Mouse (Mus musculus): ENCODE data around the gene Rhoa.
"Not testable (repeated sequence)": the region's sequence is repeated elsewhere in the genome, so short reads cannot be mapped to it uniquely, and the experiment has no call there.

The Rhoa gene

DNA sequence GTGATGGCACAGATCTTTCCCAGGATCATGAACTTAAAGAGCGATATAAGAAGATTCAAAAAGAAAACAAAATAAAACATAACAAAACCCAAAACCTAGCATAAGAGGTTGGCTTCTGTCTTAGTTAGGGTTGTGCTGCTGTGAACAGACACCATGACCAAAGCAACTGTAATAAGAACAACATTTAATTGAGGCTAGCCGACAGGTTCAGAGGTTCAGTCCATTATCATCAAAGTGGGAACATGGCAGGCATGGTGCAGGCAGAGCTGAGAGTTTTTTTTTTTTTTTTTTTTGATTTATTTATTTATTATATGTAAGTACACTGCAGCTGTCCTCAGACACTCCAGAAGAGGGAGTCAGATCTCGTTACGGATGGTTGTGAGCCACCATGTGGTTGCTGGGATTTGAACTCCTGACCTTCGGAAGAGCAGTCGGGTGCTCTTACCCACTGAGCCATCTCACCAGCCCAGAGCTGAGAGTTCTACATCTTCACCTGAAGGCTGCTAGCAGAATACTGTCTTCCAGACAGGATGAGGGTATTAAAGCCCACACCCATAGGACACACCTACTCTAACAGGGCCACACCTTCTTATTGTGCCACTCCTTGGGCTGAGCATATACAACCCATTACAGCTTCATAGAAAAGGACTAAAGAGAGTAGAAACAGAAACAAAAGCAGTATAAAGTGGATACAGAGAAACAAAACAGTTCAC is 18.2 kb upstream of the Rhoa start:
- peak; percentile 86 for DNase-seq (ENCODE audit: low read depth, low spot score)

GRCm38 (mm10) chr9:108289347-108289746 is 16.6 kb upstream of the Rhoa start:
- DNase-seq (ENCODE audit: low read depth, low spot score) = no peak

GRCm38 (mm10) chr9:108290016-108290750 is 15.7 kb upstream of the Rhoa start, which contains the start of gene Nicn1:
Nicn1 (plus strand) TSS chr9:108290429.
- DNase-seq (ENCODE audit: low read depth, low spot score) = peak; percentile 98

DNA sequence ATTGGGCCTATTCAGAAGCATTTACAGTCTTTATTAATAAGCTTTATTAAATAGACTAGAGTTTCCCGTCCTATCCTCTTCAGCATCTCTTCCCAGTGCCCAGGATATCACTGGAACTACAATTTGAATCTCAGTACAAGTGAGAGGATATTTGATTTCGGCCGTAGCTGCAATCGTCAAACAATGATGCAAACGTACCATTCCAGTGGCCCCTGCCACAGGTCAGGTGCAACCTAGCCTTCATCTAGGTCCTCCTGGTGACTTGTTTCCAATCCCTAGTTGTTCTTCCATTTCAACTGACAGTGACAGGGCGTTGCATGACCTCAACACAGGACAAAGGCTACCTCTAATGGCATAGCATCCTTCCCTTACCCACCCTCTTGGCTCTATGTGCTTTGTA is 15.2 kb upstream of the Rhoa start:
- no peak for DNase-seq (ENCODE audit: low read depth, low spot score)

- DNase-seq (ENCODE audit: low read depth, low spot score) = peak; percentile 98
These were observed 9.2 kb upstream of the Rhoa start, which contains the start of gene Amt for GRCm38 (mm10) chr9:108296453-108297355. Amt (plus strand) TSS chr9:108296853.

DNA sequence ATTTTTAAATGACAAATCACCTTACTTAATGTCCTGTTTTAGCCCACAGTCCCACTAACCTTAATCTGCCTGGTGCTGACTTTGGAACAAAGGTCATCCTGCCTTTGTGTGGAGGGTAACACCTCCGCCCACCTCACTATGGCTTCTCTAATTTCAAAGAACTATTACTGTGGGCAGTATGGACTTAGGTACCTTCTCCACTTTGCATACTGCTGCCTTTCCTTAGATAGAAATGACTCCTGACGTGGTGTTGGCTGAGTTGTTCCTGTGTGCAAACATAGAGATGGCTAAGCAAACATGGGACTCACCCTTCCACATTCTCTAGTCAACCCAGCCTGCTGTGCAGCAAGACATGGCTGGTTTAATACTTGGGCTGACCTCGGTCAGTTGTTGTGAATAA is 4.1 kb upstream of the Rhoa start:
- peak; percentile 80 for DNase-seq (ENCODE audit: low read depth, low spot score)

- no peak for DNase-seq (ENCODE audit: low read depth, low spot score)
These were observed 1.2 kb upstream of the Rhoa start for GRCm38 (mm10) chr9:108304716-108305115.

GRCm38 (mm10) chr9:108305170-108305569 is 759 bp upstream of the Rhoa start:
- DNase-seq (ENCODE audit: low read depth, low spot score) = no peak

DNA sequence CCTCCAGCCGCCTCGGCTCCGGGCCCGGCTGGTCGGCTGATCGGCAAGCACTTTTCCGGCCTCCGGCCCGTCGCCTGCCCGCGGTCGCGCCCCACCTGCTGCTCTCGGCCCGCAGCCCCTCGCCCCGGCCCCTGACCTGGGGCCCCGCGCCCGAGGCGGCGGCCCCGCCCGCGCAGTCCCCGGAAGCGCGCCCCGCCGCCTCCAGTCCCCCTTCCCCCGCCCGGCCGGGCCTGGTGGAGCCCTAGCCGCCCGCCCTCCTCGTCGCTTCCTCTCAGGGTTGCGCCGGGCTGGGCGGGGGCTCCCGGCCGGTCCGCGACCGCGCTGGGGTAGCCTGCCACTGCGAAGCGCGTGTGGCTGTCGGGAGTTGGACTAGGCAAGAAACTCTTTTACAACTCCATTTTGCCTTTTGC is 647 bp downstream of the Rhoa start:
- DNase-seq (ENCODE audit: low read depth, low spot score) = peak; percentile 34

DNA sequence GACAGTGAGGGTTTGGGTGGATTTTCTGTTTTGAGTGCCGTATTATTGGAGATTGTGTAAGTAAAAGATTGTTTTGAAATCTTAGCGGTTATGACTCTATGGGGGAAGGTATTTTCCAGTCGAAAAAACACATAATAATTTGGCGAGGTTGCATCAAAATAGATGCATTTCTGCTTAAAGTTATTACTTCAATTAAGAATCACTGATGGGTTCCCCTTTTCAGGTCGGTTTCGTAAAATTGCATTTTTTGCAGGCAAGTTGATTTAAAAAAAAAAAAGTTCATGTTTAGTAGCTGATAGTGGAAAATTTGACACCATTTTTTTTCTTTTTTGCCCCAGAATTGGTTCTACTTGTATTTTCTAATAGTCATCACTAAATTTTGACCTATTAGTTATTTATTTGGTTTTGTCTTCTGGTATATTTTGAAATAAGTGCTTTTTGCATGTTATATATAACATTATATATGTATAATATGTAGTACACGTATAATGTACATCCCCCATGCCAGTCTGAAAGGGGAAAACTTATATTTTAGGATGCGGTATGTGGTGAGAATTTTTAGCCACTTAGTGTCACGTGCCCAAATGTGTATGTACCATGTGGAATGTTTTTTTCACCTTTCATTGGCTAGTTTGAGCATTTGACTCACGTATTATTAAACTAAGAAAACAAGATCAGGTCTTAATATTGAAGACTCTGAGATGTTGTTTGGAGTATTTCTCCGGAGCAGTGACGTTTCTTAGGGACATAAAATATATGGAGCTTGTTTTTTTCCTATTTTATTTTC is 1.3 kb downstream of the Rhoa start:
- no peak for DNase-seq (ENCODE audit: low read depth, low spot score)

DNA sequence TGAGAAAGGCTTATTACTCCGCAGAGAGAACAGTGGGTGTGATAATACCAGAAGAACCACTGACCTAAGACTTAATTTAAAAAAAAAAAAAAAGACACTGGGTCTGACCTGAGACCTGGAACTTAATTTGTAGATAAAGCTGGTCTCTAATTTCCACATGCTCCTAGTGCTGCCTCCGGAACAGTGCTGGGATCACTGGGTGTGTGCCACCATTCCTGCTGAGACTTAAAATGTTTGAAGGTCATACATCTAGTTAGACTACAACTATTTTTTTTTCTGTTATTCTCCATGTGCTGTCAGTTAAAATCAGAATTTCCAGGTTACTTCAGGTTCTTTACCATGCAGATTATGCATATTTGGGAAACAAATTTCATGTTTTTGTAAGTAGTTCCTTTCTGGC is 2.2 kb downstream of the Rhoa start:
- DNase-seq (ENCODE audit: low read depth, low spot score) = peak; percentile 51

- peak; percentile 38 for DNase-seq (ENCODE audit: low read depth, low spot score)
These were observed 11.6 kb downstream of the Rhoa start for GRCm38 (mm10) chr9:108317572-108317971.

DNA sequence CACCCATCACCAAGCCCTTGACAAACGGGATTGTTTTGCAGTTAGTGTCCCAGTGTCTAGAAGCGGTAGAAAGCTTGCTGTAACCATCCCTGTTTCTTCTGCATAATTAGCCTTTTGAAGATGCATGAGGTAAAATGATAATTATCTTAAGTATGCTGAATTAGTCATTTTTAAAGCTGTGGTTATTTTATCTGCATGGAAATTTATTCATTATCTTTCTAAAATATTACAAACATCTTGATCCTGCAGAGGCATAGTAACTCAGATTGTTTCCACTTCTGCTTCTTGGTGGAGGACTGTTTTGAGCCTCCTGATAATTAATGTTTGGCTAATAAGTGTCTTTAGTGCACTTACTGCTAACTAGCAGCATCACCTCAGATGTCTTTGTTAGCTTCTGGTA is 12.5 kb downstream of the Rhoa start:
- DNase-seq (ENCODE audit: low read depth, low spot score) = no peak

GRCm38 (mm10) chr9:108322054-108322453 is 16.1 kb downstream of the Rhoa start:
- not testable (repeated sequence) for DNase-seq (ENCODE audit: low read depth, low spot score)

DNA sequence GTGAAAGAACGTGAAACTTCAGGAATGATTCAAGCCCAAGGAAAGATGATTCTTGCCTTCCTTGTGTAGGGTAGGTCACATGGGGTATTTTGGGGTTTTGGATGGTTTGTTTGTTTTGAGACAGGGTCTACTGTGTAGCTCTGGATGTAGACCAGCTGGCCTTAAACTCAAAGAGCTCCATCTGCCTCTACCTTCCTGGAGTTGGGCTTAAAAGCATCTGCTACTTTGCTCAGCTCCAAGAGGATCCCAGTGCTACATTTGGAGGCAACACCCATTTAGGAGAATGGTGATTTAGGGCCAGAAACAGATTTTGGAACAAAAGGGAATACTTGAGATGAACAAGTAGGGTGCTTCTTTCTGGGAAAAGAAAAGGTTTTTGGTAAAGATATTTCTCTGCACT is 18.9 kb downstream of the Rhoa start:
- no peak for DNase-seq (ENCODE audit: low read depth, low spot score)

GRCm38 (mm10) chr9:108325811-108326210 is 19.9 kb downstream of the Rhoa start:
- no peak for DNase-seq (ENCODE audit: low read depth, low spot score)

- DNase-seq (ENCODE audit: low read depth, low spot score) = peak; percentile 53
These were observed 32.1 kb downstream of the Rhoa start for GRCm38 (mm10) chr9:108337848-108338550.

DNA sequence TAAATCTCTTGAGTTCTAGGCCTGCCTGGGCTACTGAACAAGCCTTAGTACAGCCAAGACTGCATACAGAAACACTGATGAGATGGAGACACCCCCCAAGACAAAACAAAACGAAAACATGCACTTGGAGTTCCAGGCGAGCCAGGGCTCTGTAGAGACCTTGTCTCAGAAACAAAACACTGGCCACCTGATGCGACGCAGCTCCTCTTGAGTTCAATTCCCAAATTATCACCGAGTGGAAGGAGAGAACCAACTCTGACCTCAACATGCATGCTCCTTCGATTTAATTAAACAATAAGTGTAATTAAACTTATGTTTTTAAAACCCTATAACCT is 32.6 kb downstream of the Rhoa start:
- DNase-seq (ENCODE audit: low read depth, low spot score) = peak; percentile 48

DNA sequence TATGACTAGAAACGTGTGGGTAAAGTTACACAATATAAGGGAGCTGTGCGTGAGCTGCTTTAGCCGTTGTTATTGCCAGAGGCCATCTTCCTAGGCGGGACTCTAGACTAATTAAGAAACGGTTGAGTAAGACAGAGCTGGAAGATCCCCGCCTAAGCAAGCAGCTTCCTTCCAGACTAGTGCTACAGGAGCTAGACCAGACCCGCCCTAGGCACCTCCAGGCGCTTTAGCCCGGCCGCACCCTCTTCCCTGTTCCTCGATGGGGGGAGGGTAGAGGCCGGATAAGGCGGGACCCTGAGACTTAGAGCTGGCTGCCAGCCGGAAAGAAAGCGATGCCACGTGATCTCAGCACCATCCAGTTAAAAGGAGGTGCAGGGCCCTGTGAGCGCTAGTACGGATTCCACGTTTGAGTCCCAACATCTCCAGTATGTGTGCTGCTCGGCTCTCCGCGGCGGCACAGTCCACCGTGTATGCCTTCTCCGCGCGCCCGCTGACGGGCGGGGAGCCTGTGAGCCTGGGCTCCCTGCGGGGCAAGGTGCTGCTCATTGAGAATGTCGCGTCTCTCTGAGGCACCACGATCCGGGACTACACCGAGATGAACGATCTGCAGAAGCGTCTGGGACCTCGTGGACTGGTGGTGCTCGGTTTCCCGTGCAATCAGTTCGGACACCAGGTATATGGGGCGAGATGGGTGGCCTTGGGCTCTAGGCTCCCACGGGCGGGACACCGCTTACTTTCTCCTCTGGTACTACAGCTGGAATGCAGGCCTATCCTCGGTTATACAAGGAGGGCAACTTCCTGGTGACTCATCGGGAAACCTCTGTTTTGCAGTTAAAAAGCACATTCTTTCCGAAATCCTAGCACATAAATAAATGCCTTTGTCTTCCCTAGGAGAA is 33.2 kb downstream of the Rhoa start, which contains the start of gene Gpx1:
Gpx1 (plus strand) TSS at position 18 of the 896 bp plus-strand sequence.
- DNase-seq (ENCODE audit: low read depth, low spot score) = peak; percentile 99

GRCm38 (mm10) chr9:108339886-108340257 is 33.9 kb downstream of the Rhoa start:
- DNase-seq (ENCODE audit: low read depth, low spot score) = peak; percentile 31
